Mouse (Mus musculus): ENCODE results near the gene Wdr11. TPM values are rescaled to one million over a fixed set of nuclear protein-coding genes. Genes with fewer than 3 reads are reported as not detected.

Wdr11 gene
- polyA plus RNA-seq, 1 experiment: 17.2 TPM

DNA sequence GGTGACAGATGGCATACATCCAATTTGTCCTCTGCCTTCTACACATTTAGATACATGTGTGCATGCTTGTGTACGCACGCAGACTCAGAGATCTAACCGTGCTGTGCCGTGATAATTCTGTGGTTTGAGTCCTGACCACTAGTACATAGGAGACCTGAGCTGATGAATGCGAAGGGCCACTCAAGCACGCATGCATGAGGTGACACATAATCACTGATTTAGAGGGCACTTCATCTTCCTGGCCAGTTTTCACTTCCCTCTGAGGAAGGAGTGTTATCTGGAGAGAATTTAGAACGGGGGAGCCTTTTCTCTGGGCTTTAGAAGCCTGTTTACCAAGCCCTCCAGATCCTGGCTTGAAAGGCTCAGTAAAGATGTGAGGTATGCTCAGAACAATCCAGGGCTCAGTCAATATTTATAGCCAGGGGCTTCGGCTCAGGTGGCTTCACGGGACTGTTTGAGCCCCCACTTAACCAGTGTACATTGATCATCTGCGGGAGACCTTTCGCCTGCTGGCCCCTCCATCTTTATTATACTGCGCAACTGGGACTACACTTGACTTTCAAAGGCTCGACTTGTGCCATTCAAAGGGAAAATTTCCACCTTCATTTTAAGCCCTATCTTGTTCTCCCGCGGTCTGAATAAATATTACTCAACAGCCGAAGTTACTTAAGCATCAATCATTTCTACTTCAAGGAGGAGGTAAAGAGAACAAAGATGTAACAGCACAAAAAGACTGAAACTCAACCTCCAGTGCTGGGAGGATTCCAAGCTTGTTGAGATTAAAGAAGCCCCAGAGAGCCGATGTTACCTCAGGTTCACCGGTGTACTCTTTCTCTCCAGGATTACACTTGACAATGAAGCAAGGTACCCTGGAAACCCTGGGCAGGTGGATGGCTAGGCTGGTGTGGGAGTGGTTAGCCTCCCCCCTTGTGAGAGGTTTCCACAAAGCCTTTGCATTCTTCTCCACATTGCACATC lies 80.3 kb downstream of the Wdr11 start:
- Histone ChIP-seq H3K4me3 (ENCODE audit: low read depth, low read length) (no peak overlapping the region), H3K36me3 (ENCODE audit: control insufficient read depth, insufficient read depth, low read length) (no peaks in the 10 kb centered on the region), H3K4me1 (ENCODE audit: control insufficient read depth, insufficient read depth, insufficient read length, low read length) (no peaks in the 10 kb centered on the region), H3K27ac (ENCODE audit: insufficient read depth, low read depth, low read length) (no peak overlapping the region), H3K27me3 (ENCODE audit: control insufficient read depth, insufficient read depth, low read length) (no peaks in the 10 kb centered on the region)
- 77% methylated on average over 18 of the region's 18 CpGs for whole genome bisulfite sequencing
- no peak for TF ChIP-seq POLR2A (IDR thresholded peaks at IDR 0.05; ENCODE audit: low read depth, low read length)
- TF ChIP-seq CTCF (IDR thresholded peaks at IDR 0.05; ENCODE audit: extremely low read depth, insufficient read length, insufficient replicate concordance, low read depth, low read length): no peak

GRCm38 (mm10) chr7:129673776-129674175 lies 82.1 kb downstream of the Wdr11 start:
- Histone ChIP-seq H3K27ac (ENCODE audit: insufficient read depth, low read depth, low read length) (no peak overlapping the region), H3K36me3 (ENCODE audit: control insufficient read depth, insufficient read depth, low read length) (no peaks in the 10 kb centered on the region), H3K4me1 (ENCODE audit: control insufficient read depth, insufficient read depth, insufficient read length, low read length) (no peaks in the 10 kb centered on the region), H3K4me3 (ENCODE audit: low read depth, low read length) (no peak overlapping the region), H3K27me3 (ENCODE audit: control insufficient read depth, insufficient read depth, low read length) (no peaks in the 10 kb centered on the region)
- TF ChIP-seq CTCF (IDR thresholded peaks at IDR 0.05; ENCODE audit: extremely low read depth, insufficient read length, insufficient replicate concordance, low read depth, low read length) (no peak), POLR2A (IDR thresholded peaks at IDR 0.05; ENCODE audit: low read depth, low read length) (no peak)
- WGBS: 84% methylated on average over 9 of the region's 9 CpGs

DNA sequence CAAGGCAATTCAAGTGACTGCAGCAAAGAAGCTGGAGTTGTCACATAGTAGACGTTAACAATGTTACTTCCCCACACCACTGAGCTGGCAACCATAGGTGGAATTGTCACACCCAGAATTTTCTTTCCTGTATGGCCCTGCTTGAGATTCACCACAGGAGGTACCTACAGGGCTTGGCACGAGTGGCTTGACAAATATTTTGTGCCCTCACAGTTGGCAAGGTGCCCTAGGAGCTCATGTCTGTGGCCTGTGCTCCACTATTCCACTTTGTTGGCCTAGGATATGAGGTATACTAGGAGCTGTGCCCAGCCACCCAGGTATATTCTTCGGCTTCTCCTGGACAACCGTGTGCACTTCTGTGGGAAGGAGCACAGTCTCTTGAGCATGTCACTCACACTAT lies 82.9 kb downstream of the Wdr11 start:
- H3K27me3 ChIP-seq (ENCODE audit: control insufficient read depth, insufficient read depth, low read length): no peaks in the 10 kb centered on the region
- no peak overlapping the region for H3K27ac ChIP-seq (ENCODE audit: insufficient read depth, low read depth, low read length)
- WGBS: 64% methylated on average over 4 of the region's 4 CpGs
- no peaks in the 10 kb centered on the region for H3K4me1 ChIP-seq (ENCODE audit: control insufficient read depth, insufficient read depth, insufficient read length, low read length)
- TF ChIP-seq POLR2A (IDR thresholded peaks at IDR 0.05; ENCODE audit: low read depth, low read length): no peak
- TF ChIP-seq CTCF (IDR thresholded peaks at IDR 0.05; ENCODE audit: extremely low read depth, insufficient read length, insufficient replicate concordance, low read depth, low read length): no peak
- no peak overlapping the region for H3K4me3 ChIP-seq (ENCODE audit: low read depth, low read length)
- H3K36me3 ChIP-seq (ENCODE audit: control insufficient read depth, insufficient read depth, low read length): no peaks in the 10 kb centered on the region

DNA sequence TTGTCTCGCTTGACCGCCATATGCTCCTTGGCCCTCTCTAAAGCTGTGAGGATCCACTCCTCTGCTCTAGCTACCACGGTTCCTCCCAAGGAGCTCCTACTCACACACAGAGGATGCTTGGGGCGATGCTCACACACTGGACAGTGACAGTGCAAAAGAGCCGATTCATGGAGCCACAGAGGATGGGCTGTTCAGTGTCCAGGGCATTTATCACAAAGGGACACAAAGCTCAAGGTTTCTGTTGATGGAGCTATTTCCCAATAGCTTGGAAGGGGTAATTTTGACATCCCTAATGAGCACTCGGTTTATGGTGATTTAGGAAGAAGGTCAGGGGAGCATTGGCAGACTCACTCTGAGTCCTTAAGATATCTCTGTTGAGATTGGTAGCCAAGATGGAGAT lies 84.2 kb downstream of the Wdr11 start:
- Histone ChIP-seq H3K4me1 (ENCODE audit: control insufficient read depth, insufficient read depth, insufficient read length, low read length) (peaks cover 2% of the 10 kb centered on the region; the same call in 1 of the 2 replicates), H3K4me3 (ENCODE audit: low read depth, low read length) (no peak overlapping the region), H3K36me3 (ENCODE audit: control insufficient read depth, insufficient read depth, low read length) (no peaks in the 10 kb centered on the region), H3K27ac (ENCODE audit: insufficient read depth, low read depth, low read length) (no peak overlapping the region), H3K27me3 (ENCODE audit: control insufficient read depth, insufficient read depth, low read length) (no peaks in the 10 kb centered on the region)
- TF ChIP-seq CTCF (IDR thresholded peaks at IDR 0.05; ENCODE audit: extremely low read depth, insufficient read length, insufficient replicate concordance, low read depth, low read length) (no peak), POLR2A (IDR thresholded peaks at IDR 0.05; ENCODE audit: low read depth, low read length) (no peak)
- 92% methylated on average over 6 of the region's 6 CpGs for WGBS

GRCm38 (mm10) chr7:129677141-129677540 lies 85.5 kb downstream of the Wdr11 start:
- 81% methylated on average over 4 of the region's 4 CpGs for WGBS
- Histone ChIP-seq H3K4me3 (ENCODE audit: low read depth, low read length) (no peak overlapping the region), H3K36me3 (ENCODE audit: control insufficient read depth, insufficient read depth, low read length) (no peaks in the 10 kb centered on the region), H3K27me3 (ENCODE audit: control insufficient read depth, insufficient read depth, low read length) (no peaks in the 10 kb centered on the region), H3K4me1 (ENCODE audit: control insufficient read depth, insufficient read depth, insufficient read length, low read length) (peaks cover 7% of the 10 kb centered on the region; the same call in 1 of the 2 replicates), H3K27ac (ENCODE audit: insufficient read depth, low read depth, low read length) (no peak overlapping the region)
- TF ChIP-seq POLR2A (IDR thresholded peaks at IDR 0.05; ENCODE audit: low read depth, low read length): no peak
- TF ChIP-seq CTCF (IDR thresholded peaks at IDR 0.05; ENCODE audit: extremely low read depth, insufficient read length, insufficient replicate concordance, low read depth, low read length): no peak

DNA sequence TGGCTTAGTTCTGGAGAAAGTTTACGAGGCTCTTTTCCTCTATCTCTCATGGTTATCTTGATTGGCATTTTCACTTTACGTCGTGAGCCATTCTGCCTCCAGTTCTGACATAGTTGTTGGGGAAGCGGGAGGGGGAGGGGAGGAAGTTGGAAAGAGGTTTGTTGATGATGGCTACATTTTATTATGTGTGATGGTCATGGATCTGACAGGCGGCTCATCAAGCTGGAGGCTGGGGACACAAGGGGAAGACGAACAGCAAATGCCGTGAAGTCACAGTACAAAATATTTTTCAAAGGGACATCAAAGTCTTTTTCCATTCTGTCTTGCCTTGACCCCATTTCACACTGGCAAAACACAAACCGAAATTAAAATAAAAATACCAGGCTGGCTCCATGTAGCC lies 86.8 kb downstream of the Wdr11 start:
- Histone ChIP-seq H3K27me3 (ENCODE audit: control insufficient read depth, insufficient read depth, low read length) (no peaks in the 10 kb centered on the region), H3K27ac (ENCODE audit: insufficient read depth, low read depth, low read length) (no peak overlapping the region), H3K4me1 (ENCODE audit: control insufficient read depth, insufficient read depth, insufficient read length, low read length) (peaks cover 7% of the 10 kb centered on the region; the same call in 1 of the 2 replicates), H3K4me3 (ENCODE audit: low read depth, low read length) (no peak overlapping the region), H3K36me3 (ENCODE audit: control insufficient read depth, insufficient read depth, low read length) (no peaks in the 10 kb centered on the region)
- no peak for TF ChIP-seq POLR2A (IDR thresholded peaks at IDR 0.05; ENCODE audit: low read depth, low read length)
- TF ChIP-seq CTCF (IDR thresholded peaks at IDR 0.05; ENCODE audit: extremely low read depth, insufficient read length, insufficient replicate concordance, low read depth, low read length): no peak
- 65% methylated on average over 8 of the region's 8 CpGs for WGBS

- H3K4me3 ChIP-seq (ENCODE audit: low read depth, low read length): no peak overlapping the region
- peaks cover 7% of the 10 kb centered on the region; the same call in 1 of the 2 replicates for H3K4me1 ChIP-seq (ENCODE audit: control insufficient read depth, insufficient read depth, insufficient read length, low read length)
- H3K27me3 ChIP-seq (ENCODE audit: control insufficient read depth, insufficient read depth, low read length): no peaks in the 10 kb centered on the region
- no peaks in the 10 kb centered on the region for H3K36me3 ChIP-seq (ENCODE audit: control insufficient read depth, insufficient read depth, low read length)
- TF ChIP-seq POLR2A (IDR thresholded peaks at IDR 0.05; ENCODE audit: low read depth, low read length) (no peak), CTCF (IDR thresholded peaks at IDR 0.05; ENCODE audit: extremely low read depth, insufficient read length, insufficient replicate concordance, low read depth, low read length) (no peak)
- no peak overlapping the region for H3K27ac ChIP-seq (ENCODE audit: insufficient read depth, low read depth, low read length)
- WGBS: 80% methylated on average over 8 of the region's 8 CpGs
Observed at GRCm38 (mm10) chr7:129678972-129679371, 87.3 kb downstream of the Wdr11 start.
